Mouse (Mus musculus): ENCODE measurements around the gene Tradd. TPM values are rescaled to one million over a fixed set of nuclear protein-coding genes. Genes with fewer than 3 reads are reported as not detected.
"Not testable (repeated sequence)": the region's sequence is repeated elsewhere in the genome, so short reads cannot be mapped to it uniquely, and the experiment has no call there.

The Tradd gene
- polyA plus RNA-seq, 1 experiment, result 2.4 TPM

DNA sequence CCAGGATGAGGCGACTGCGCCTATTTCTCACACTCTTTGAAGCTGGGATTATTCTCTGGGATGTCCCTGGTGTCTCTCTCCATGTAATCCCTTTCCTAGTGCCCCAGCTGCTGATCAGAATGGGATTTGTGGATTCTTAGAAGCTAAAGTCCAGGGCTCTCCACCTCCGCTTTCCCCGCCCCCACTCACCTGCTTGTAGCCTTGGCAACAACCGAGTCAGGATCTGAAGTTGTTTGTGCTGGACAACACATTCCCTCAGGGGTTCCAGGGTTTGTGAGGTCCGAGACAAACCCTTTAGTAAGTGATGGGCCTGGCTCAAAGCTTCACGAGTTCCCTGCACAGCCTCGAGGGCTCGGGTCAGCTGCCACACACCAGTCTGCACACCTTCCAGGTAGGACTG is 30.4 kb upstream of the Tradd start:
- peak overlapping the region; percentile 78 for H3K27ac ChIP-seq (ENCODE audit: control insufficient read depth, insufficient read depth, low read depth, low read length)
- peak overlapping the region; percentile 55 for H3K4me3 ChIP-seq (ENCODE audit: control insufficient read depth, low read depth, low read length)
- H3K36me3 ChIP-seq (ENCODE audit: control insufficient read depth, insufficient read depth, low read length), result no peaks in the 10 kb centered on the region; the same call in 1 of the 2 replicates
- H3K27me3 ChIP-seq (ENCODE audit: control insufficient read depth, insufficient read depth, low read length), result no peaks in the 10 kb centered on the region; the same call in 1 of the 2 replicates
- H3K4me1 ChIP-seq (ENCODE audit: control insufficient read depth, insufficient read depth, low read length), result peaks cover 20% of the 10 kb centered on the region
- TF ChIP-seq CTCF (IDR thresholded peaks at IDR 0.05; ENCODE audit: control insufficient read depth, insufficient read depth, insufficient replicate concordance, low read depth, low read length) (no peak), POLR2A (IDR thresholded peaks at IDR 0.05; ENCODE audit: control insufficient read depth, low read depth, low read length) (no peak)

DNA sequence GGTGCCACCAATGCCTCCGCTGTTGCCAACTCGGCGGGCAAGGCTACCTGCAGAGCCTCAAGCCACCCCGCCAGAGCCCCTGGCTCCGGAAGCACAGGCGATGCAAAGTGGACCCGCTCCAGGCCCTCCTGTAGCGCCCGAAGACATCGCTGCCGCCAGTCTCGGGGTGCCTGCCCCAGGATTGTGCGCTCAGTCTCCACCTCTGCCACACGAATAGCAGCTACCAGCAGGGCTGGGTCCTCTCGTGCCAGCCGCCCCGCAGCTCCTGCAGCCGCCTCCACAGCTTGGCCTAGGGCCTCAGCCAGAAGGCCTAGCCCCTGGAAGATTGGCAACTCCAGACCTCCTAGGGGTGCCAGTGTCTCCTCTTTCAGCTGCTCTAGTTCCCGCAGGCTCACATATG is 29.0 kb upstream of the Tradd start:
- Histone ChIP-seq H3K4me3 (ENCODE audit: control insufficient read depth, low read depth, low read length) (peak overlapping the region; percentile 81), H3K27me3 (ENCODE audit: control insufficient read depth, insufficient read depth, low read length) (no peaks in the 10 kb centered on the region; the same call in 1 of the 2 replicates), H3K27ac (ENCODE audit: control insufficient read depth, insufficient read depth, low read depth, low read length) (no peak overlapping the region), H3K4me1 (ENCODE audit: control insufficient read depth, insufficient read depth, low read length) (peaks cover 22% of the 10 kb centered on the region), H3K36me3 (ENCODE audit: control insufficient read depth, insufficient read depth, low read length) (no peaks in the 10 kb centered on the region)
- no peak for TF ChIP-seq POLR2A (IDR thresholded peaks at IDR 0.05; ENCODE audit: control insufficient read depth, low read depth, low read length)
- TF ChIP-seq CTCF (IDR thresholded peaks at IDR 0.05; ENCODE audit: control insufficient read depth, insufficient read depth, insufficient replicate concordance, low read depth, low read length), result no peak

DNA sequence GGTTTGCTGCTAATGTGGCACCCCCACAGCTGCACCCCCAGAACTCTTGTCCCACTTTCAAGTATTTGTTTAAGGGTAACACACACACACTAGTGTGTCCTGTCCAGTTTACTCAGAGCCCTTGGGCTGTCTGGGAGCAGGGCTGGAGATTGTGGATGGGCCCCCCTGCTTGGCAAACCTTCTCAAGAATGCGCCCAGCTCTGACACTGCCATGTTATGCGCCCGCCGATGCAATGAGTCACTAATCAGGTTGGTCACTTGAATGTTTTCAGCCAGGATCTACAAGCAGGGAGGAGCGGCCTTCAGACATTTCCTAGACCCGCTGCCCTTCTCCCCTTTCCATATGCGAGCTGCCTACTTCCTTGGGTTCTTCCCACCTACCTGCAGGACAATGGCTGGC is 28.1 kb upstream of the Tradd start:
- H3K36me3 ChIP-seq (ENCODE audit: control insufficient read depth, insufficient read depth, low read length), result no peaks in the 10 kb centered on the region
- peaks cover 17% of the 10 kb centered on the region for H3K4me1 ChIP-seq (ENCODE audit: control insufficient read depth, insufficient read depth, low read length)
- no peak overlapping the region for H3K27ac ChIP-seq (ENCODE audit: control insufficient read depth, insufficient read depth, low read depth, low read length)
- no peaks in the 10 kb centered on the region; the same call in 1 of the 2 replicates for H3K27me3 ChIP-seq (ENCODE audit: control insufficient read depth, insufficient read depth, low read length)
- H3K4me3 ChIP-seq (ENCODE audit: control insufficient read depth, low read depth, low read length), result peak overlapping the region; percentile 81
- TF ChIP-seq CTCF (IDR thresholded peaks at IDR 0.05; ENCODE audit: control insufficient read depth, insufficient read depth, insufficient replicate concordance, low read depth, low read length), result no peak
- TF ChIP-seq POLR2A (IDR thresholded peaks at IDR 0.05; ENCODE audit: control insufficient read depth, low read depth, low read length), result no peak

DNA sequence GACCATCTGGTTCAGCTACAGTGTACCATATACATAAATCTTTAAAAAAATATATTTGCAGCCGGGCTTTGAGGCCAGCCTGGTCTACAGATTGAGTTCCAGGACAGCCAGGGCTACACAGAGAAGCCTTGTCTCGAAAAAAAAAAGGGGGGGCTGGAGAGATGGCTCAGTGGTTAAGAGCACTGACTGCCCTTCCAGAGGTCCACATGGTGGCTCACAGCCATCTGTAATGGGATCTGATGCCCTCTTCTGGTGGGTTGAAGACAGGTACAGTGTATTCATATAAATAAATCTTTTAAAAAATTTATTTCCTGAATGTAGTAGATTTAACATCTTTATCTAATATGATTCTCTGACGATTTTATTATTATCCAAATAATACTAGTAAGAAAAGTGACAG is 27.4 kb upstream of the Tradd start:
- not testable (repeated sequence) for H3K27me3 ChIP-seq (ENCODE audit: control insufficient read depth, insufficient read depth, low read length); H3K27ac ChIP-seq (ENCODE audit: control insufficient read depth, insufficient read depth, low read depth, low read length); H3K36me3 ChIP-seq (ENCODE audit: control insufficient read depth, insufficient read depth, low read length)
- H3K4me3 ChIP-seq (ENCODE audit: control insufficient read depth, low read depth, low read length), result peak overlapping the region; percentile 95
- peaks cover 17% of the 10 kb centered on the region for H3K4me1 ChIP-seq (ENCODE audit: control insufficient read depth, insufficient read depth, low read length)

DNA sequence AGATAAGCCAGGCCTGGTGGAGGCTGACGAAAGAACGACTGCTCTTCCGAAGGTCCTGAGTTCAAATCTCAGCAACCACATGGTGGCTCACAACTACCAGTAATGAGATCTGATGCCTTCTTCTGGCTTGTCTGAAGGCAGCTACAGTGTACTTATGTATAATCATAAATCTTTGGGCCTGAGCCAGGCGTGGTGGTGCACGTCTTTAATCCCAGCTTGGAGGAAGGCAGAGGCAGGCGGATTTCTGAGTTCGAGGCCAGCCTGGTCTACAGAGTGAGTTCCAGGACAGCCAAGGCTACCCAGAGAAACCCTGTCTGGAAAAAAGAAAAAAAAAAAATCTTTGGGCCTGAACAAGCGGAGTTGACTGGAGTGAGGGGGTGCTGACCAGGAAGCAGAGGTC is 27.0 kb upstream of the Tradd start:
- H3K27me3 ChIP-seq (ENCODE audit: control insufficient read depth, insufficient read depth, low read length); H3K27ac ChIP-seq (ENCODE audit: control insufficient read depth, insufficient read depth, low read depth, low read length); H3K36me3 ChIP-seq (ENCODE audit: control insufficient read depth, insufficient read depth, low read length): not testable (repeated sequence)
- Histone ChIP-seq H3K4me1 (ENCODE audit: control insufficient read depth, insufficient read depth, low read length) (peaks cover 17% of the 10 kb centered on the region), H3K4me3 (ENCODE audit: control insufficient read depth, low read depth, low read length) (peak overlapping the region; percentile 95)

DNA sequence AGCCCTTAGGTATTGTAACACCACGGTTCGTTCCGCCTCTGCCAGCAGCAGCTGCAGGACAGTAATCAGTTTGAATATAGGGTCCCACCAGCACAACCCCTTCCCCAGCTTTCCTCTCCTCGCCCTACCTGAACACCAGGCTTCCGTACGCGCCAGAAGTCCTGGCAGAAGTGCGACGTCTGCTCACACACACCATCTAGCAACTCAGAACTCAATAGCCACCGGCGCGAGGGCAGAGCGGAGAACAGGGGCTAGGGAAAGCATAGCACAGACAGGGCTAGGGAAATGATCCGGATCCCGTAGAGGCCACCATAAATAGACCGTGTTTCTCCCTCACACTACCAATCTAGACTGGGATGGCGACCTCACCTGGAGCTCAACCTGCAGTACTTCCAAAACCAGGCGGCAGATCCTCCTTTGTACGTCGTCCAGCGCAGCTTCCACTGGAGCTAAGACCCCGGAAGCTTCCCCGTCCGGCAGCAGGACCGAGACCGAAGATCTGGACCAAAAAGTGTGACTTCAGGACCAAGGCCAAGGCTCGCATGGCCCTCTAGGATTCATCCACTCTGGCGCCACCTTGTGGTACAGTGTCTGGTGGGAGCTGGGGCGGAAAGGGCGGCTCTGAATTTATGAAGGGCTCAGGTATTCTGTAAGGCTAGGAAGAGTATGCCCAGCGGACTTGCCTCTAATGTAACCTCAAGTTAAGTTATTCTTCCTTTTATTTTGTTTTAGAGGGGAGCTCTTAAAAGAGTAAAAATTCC is 26.3 kb upstream of the Tradd start:
- no peaks in the 10 kb centered on the region for H3K36me3 ChIP-seq (ENCODE audit: control insufficient read depth, insufficient read depth, low read length)
- TF ChIP-seq CTCF (IDR thresholded peaks at IDR 0.05; ENCODE audit: control insufficient read depth, insufficient read depth, insufficient replicate concordance, low read depth, low read length) (peak; percentile 89), POLR2A (IDR thresholded peaks at IDR 0.05; ENCODE audit: control insufficient read depth, low read depth, low read length) (no peak)
- H3K4me1 ChIP-seq (ENCODE audit: control insufficient read depth, insufficient read depth, low read length), result peaks cover 17% of the 10 kb centered on the region
- H3K27ac ChIP-seq (ENCODE audit: control insufficient read depth, insufficient read depth, low read depth, low read length), result no peak overlapping the region
- peak overlapping the region; percentile 95 for H3K4me3 ChIP-seq (ENCODE audit: control insufficient read depth, low read depth, low read length)
- no peaks in the 10 kb centered on the region; the same call in 1 of the 2 replicates for H3K27me3 ChIP-seq (ENCODE audit: control insufficient read depth, insufficient read depth, low read length)

DNA sequence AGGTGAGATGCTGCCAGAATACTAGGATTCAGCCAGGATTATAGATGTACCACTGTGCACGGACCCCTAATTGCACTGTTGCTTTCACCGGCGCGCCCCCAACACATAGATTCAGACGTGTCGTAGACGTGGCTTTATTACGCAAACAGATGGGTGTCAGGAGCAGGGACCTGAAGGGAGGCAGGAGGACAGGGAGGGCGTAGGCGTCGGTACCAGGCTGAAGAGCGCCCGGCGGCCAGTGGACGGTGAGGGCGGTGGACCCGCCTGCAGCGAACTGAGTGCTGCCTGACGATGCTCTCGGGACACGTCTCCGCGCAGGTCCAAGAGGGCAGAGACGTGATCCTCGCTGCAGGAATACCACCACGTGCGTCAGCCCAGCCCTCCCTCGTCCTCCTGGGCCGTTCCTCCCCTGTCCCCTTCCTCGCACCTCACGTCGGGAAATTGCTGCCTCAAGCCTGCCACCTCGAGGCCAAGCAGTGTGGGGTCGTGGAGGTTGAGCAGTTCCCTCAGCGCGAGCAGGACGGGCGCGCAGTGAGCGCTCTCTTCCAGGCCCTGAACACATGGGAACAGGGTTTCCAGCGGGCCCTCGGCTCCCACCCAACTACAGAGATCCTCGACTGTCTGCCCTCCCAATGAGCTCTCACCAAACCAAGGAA is 25.5 kb upstream of the Tradd start, which contains the start of gene 4931428F04Rik:
Gene 4931428F04Rik, minus strand, starts transcription at position 60 of the 656 bp plus-strand sequence.
- H3K4me1 ChIP-seq (ENCODE audit: control insufficient read depth, insufficient read depth, low read length), result peaks cover 17% of the 10 kb centered on the region
- no peaks in the 10 kb centered on the region; the same call in 1 of the 2 replicates for H3K27me3 ChIP-seq (ENCODE audit: control insufficient read depth, insufficient read depth, low read length)
- TF ChIP-seq POLR2A (IDR thresholded peaks at IDR 0.05; ENCODE audit: control insufficient read depth, low read depth, low read length), result peak; percentile 90; the same call in 1 of the 2 replicates
- TF ChIP-seq CTCF (IDR thresholded peaks at IDR 0.05; ENCODE audit: control insufficient read depth, insufficient read depth, insufficient replicate concordance, low read depth, low read length), result peak; percentile 40; the same call in 1 of the 2 replicates

More for the DNA sequence above, 25.5 kb upstream of the Tradd start, which contains the start of gene 4931428F04Rik:
- peak within 1 kb of the TSS; percentile 67 for H3K27ac ChIP-seq (ENCODE audit: control insufficient read depth, insufficient read depth, low read depth, low read length)
- peak within 1 kb of the TSS; percentile 95 for H3K4me3 ChIP-seq (ENCODE audit: control insufficient read depth, low read depth, low read length)
- H3K36me3 ChIP-seq (ENCODE audit: control insufficient read depth, insufficient read depth, low read length), result no peaks in the 10 kb centered on the region

Measured in testis, adult 2 months (tissue).